Mouse (Mus musculus): ENCODE data around the gene Fbxo30. TPM values are rescaled to one million over a fixed set of nuclear protein-coding genes. Genes with fewer than 3 reads are reported as not detected.
A peak's percentile ranks its signal among the peaks of the same experiment; 100 is the strongest.
"Not testable (repeated sequence)": the region's sequence is repeated elsewhere in the genome, so short reads cannot be mapped to it uniquely, and the experiment has no call there.

The Fbxo30 gene
- 1 to 10 TPM; 1.1 to 1.5 TPM for polyA plus RNA-seq (2017; shearing (Covaris generic))

- peak; percentile 81 for ATAC-seq
Measured at GRCm38 (mm10) chr10:11280578-11281463, at the start of gene Fbxo30. Gene Fbxo30 (plus strand): TSS chr10:11281330.

DNA sequence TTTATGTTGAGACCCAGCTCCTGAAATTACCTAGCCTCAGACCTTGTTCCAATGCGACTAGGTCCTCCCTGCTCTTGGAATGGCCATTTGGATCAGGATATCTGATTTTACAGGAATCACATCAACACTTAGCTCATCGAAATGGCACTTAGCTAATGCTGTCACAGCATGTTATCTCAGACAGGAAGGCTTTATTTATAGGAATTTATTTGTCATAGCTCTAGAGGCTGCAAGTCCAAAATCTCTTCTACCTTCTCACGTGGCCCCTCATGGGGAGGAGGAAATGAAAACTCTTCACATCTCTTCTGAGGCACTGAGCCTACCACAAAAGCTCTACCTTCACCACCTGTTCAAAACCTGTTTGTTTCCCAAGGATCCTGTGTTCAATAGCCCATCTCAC lies 47.9 kb upstream of the Fbxo30 start:
- ATAC-seq, result no peak

GRCm38 (mm10) chr10:11242988-11243387 lies 38.1 kb upstream of the Fbxo30 start:
- not testable (repeated sequence) for ATAC-seq

GRCm38 (mm10) chr10:11248210-11248609 lies 32.9 kb upstream of the Fbxo30 start:
- ATAC-seq, result no peak

GRCm38 (mm10) chr10:11250247-11250997 lies 30.7 kb upstream of the Fbxo30 start:
- ATAC-seq, result no peak

DNA sequence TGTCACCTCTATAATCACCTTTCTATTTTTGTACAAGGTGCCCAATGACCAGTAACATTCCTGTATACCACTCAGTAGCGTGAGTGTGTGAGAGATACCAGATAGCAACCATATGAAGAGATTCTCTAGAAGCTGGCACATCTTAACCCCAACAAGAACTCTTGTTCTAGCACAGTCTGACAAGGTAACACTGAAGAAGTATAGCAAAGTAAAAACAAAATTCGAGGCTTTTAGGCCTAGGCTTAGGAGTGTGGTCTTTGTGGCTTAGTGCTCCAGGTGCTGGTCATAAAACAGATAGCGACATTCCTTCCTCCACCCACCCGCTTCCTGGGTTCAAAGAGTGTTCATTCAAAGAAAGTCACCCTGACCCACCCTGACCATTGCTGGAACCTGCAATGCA lies 27.5 kb upstream of the Fbxo30 start:
- ATAC-seq, result not testable (repeated sequence)

GRCm38 (mm10) chr10:11260119-11260518 lies 21.0 kb upstream of the Fbxo30 start:
- no peak for ATAC-seq

DNA sequence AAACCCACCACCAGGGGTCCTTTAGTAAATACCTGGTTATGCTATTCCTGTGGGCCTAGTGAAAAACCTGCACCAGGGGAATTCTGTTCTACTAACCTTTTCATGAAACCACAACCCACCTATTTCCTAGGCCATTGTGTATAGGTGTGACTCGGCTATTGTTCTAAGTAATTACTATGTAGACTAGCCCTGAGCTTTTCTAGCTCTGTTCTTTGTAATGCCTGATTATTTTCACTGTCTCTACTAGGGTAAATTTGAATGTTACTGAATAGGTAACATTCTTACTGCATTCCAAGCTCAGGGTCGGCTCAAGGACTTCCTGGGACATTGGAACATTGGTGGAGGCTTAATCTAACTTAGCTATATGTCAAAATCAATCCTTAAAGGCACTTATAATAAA lies 18.8 kb upstream of the Fbxo30 start:
- not testable (repeated sequence) for ATAC-seq

GRCm38 (mm10) chr10:11263795-11264194 lies 17.3 kb upstream of the Fbxo30 start:
- ATAC-seq, result not testable (repeated sequence)

DNA sequence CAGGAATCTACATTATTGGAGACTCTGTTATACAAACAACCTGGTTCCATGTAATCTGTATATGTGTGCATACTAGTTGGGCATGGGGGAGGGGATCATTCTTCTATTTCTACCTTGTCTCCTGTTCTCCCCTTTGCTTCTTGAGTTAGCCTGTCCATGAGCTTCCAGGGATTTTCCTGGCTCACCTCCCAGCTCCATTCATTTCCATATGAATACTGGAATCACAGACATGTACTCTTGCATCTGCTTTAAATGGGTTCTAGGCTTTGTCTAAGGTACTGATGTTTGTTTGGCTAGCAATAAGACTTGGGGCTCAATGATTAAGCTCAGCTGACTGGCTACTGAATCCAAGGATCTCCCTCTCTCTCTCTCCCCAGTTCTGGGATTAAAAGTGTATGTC lies 12.0 kb upstream of the Fbxo30 start:
- no peak for ATAC-seq

GRCm38 (mm10) chr10:11274431-11274830 lies 6.7 kb upstream of the Fbxo30 start:
- no peak for ATAC-seq

DNA sequence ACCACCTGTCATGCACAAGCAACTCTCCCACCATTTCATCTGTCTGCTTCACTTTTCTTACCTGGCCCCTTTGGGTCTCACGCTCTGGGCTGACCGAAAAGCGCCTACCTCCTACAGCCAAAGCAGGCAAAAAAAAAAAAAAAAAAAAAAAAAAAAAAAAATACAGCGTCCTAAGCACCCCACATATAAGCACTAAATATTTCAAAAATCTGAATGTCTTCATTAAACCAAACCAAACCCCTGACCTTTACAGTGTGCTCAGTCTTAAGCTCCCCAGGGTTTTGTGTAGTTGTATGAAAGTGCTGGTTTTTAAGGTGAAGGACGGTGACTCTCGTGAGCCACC lies 924 bp upstream of the Fbxo30 start:
- no peak for ATAC-seq

DNA sequence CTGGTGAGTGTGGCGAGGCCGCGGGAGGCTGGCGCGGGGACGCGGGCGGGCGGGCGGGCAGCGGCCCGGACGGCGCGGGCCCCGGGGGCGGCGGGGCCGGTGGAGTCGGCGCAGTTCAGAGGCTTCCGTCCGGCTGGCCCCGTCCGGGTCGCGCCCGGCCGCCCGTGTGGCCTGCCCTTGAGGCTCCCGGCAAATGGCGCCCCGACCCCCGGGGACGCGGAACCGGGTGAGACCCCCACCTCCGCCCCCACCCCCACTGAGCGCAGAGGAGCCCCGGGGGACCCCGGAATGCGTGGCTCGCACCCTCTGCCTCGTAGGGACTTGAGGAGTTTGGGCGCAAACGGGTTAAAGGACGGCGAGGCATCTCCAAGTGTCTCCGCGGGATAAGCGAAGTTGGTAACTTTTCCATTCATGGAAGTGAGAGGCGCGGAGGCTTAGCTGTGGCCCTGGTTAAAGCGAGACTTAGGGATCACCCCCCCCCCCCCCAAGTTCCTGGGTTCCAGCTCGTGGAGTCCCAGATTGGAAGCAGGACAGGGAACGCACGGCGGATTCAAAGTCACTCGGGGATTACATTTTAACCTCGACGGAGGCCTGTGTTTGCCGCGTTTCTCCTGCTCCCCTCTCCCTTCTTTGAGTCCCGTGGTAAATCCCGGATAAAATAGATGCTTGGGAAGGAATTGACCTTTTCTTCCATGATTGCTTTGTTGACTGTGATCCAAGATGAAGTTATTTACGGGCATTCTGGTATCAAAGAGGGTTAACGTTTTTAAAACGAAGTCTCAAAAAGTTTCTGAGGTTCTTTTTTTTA lies 572 bp downstream of the Fbxo30 start:
- ATAC-seq, result no peak

DNA sequence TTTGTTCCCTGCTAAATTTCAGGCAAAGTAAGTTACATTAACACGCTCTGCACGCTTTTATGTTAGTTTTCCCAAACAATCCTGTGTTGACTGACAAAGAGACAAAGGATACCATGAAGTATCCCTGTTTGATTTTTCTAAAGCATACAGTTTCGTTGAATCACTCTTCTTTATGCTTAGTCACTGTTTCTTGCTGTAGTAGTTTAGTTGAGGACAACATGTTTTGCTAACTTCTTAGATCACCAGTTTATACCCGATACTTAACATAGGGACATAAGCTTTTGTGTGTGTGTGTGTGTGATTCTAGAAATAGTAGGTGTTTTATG lies 1.1 kb downstream of the Fbxo30 start:
- ATAC-seq, result no peak

DNA sequence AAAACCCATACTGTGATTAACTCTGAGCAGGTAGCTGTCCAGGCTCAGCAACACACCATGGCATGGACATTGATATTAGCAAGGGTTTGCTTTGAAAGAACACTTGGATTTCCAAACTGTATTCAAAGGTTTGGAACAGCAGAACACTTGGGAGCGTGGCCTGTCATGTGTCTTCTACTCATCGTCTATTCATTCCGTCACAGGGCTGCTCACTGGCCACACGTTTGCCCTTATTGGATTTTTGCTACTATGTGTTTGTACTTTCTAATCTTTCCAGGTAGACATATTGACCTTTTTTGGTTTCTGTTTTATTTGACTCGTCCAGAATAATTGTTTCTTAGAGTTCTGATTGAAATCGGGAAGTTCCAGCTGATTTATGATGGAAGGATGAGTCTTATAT lies 17.3 kb downstream of the Fbxo30 start:
- ATAC-seq, result no peak

DNA sequence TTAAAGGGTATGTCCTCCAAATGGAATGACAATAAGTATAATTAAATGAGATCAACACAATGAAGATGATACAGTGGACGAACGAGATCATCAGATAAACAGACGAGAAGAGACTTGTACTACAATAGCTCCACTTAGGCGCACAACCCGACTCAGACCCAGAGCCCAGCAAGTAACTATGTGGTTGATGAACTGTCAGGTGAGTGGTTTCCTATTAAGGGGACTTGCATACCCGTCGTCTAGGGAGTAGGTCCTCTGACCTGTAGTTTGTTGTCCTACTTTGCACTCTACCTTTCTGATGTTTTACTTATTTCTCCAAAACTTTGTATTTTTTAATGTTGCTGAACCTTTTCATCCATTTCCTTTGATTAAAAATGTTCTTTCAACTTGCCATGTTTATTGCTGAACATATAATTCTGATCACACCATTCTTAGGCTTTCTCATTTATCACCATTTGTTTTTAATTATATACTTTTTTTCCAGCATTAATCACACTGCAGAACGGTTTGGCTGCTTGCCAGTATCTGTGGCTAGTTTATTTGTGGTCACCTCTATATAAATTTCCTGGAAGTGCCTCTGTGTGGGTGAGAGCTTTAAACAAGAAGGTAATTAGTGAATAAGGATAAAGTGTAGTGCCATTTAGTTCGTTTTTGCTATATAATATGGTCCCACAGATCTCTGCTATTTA lies 24.4 kb downstream of the Fbxo30 start:
- ATAC-seq, result no peak

- no peak for ATAC-seq
Measured at GRCm38 (mm10) chr10:11306054-11306367, 24.9 kb downstream of the Fbxo30 start.

DNA sequence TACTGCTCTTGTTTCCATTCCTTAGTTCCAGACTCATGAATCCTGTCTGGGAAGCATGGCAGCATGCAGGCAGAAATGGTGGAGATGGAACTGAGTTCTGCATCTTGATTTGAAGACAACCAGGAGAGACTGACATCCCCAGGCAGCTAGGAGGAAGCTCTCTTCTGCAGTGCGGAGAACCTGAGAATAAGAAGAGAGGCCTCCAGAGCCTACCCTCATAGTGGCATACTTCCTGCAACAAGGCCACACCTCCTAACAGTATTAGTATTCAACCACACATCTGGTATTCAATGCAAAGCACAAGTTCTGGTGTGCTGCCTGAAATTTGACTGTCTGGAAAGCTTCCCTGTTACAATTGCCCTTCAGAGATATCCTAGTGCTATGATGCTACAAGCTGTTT lies 28.7 kb downstream of the Fbxo30 start:
- no peak for ATAC-seq

- no peak for ATAC-seq
Measured at GRCm38 (mm10) chr10:11310481-11310880, 29.4 kb downstream of the Fbxo30 start.

DNA sequence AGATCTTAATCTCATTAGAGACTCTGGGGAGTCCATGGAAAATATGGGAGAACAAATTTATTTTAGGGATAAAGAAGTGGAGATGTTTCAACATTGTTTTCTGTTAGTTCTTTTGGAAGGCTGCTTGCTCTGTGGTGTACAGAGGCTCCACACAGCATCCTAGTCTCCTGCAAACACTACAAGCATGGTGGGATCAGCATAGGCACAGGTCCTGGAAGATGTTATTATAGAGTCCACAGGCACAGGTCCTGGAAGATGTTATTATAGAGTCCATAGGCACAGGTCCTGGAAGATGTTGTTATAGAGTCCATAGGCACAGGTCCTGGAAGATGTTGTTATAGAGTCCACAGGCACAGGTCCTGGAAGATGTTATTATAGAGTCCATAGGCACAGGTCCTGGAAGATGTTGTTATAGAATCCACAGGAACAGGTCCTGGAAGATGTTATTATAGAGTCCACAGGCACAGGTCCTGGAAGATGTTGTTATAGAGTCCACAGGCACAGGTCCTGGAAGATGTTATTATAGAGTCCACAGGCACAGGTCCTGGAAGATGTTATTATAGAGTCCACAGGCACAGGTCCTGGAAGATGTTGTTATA lies 36.8 kb downstream of the Fbxo30 start:
- not testable (repeated sequence) for ATAC-seq

- no peak for ATAC-seq
Measured at GRCm38 (mm10) chr10:11319446-11319970, 38.4 kb downstream of the Fbxo30 start.

DNA sequence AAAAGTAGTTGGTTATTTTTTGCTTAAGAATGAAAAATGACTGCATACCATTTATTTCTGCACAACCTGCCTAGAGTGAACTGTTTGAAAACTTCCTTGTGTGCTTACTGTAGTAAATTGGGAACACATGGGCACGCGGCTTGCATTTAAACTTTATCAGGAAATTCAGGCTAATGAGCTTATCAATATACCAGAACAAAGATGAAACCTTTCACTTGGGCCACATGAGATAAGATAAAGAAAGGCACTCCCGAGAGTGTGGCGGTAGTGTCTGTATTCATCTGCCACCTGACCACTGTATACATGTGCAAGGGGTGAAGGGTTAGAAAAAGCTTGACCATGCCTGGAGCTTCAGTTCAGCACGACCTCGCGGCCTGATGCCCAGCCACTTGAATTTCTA lies 41.2 kb downstream of the Fbxo30 start:
- ATAC-seq, result no peak

Data from activated CD4-positive, CD25-positive, alpha-beta regulatory T cell, adult 4 months (primary cell).